Mouse (Mus musculus) frontal cortex, postnatal 10 days (tissue): ENCODE data around the gene Zfp112.
A peak's percentile ranks its signal among the peaks of the same experiment; 100 is the strongest.
"Not testable (repeated sequence)": the region's sequence is repeated elsewhere in the genome, so short reads cannot be mapped to it uniquely, and the experiment has no call there.

Experiments used
- DNase-seq, 2 experiments: peaks; one replicate each; pipeline ENCODE4 v3.0.0; 2022; ENCODE audit warnings: low spot score in 2 of 2, mixed read lengths in 1 of 2

The Zfp112 gene

GRCm38 (mm10) chr7:24112156-24112856 is at the start of gene Zfp112:
TSS of gene Zfp112 (plus strand) at chr7:24112314.
- peak; percentile 72 to 81 for DNase-seq

- not testable (repeated sequence) for DNase-seq
These were observed 37.7 kb upstream of the Zfp112 start for GRCm38 (mm10) chr7:24074424-24074823.

- peak; percentile 94 for DNase-seq
These were observed 30.3 kb upstream of the Zfp112 start, which contains the start of gene Zfp180 for GRCm38 (mm10) chr7:24081634-24082431. TSS of gene Zfp180 (plus strand) at chr7:24081924.

GRCm38 (mm10) chr7:24082457-24083235 is 29.5 kb upstream of the Zfp112 start:
- peak in 1 of 2 experiments; percentile 31 for DNase-seq

- no peak for DNase-seq
These were observed 25.2 kb upstream of the Zfp112 start for GRCm38 (mm10) chr7:24086871-24087270.

- DNase-seq, result no peak
These were observed 24.5 kb upstream of the Zfp112 start for GRCm38 (mm10) chr7:24087485-24088125.

GRCm38 (mm10) chr7:24104403-24104802 is 7.7 kb upstream of the Zfp112 start:
- no peak for DNase-seq

- DNase-seq, result no peak
These were observed 6.9 kb upstream of the Zfp112 start for GRCm38 (mm10) chr7:24105144-24105703.

- DNase-seq, result no peak
These were observed 1.3 kb upstream of the Zfp112 start for GRCm38 (mm10) chr7:24110839-24111238.

GRCm38 (mm10) chr7:24111772-24112155 is 350 bp upstream of the Zfp112 start:
- no peak for DNase-seq

GRCm38 (mm10) chr7:24113001-24113400 is 887 bp downstream of the Zfp112 start:
- peak in 1 of 2 experiments; percentile 34 for DNase-seq

GRCm38 (mm10) chr7:24116655-24117054 is 4.5 kb downstream of the Zfp112 start:
- DNase-seq, result no peak

GRCm38 (mm10) chr7:24133425-24133995 is 21.4 kb downstream of the Zfp112 start:
- no peak for DNase-seq

GRCm38 (mm10) chr7:24133996-24134828 is 22.1 kb downstream of the Zfp112 start, which contains the start of gene Zfp235:
TSS of gene Zfp235 (plus strand) at chr7:24134169.
- peak; percentile 83 to 87 for DNase-seq

GRCm38 (mm10) chr7:24142566-24142965 is 30.5 kb downstream of the Zfp112 start:
- no peak for DNase-seq

- no peak for DNase-seq
These were observed 41.2 kb downstream of the Zfp112 start for GRCm38 (mm10) chr7:24153272-24153671.

- no peak for DNase-seq
These were observed 60.1 kb downstream of the Zfp112 start for GRCm38 (mm10) chr7:24172191-24172590.

GRCm38 (mm10) chr7:24174618-24175336 is 62.7 kb downstream of the Zfp112 start, which contains the start of gene Zfp114:
TSS of gene Zfp114 (plus strand) at chr7:24175060.
- DNase-seq, result peak; percentile 68 to 79

GRCm38 (mm10) chr7:24175337-24175711 is 63.2 kb downstream of the Zfp112 start:
- no peak for DNase-seq
